Mouse (Mus musculus) embryo, embryonic 11.5 days (tissue): ENCODE data around the gene Pde7b.

Experiments used
- DNase-seq: peaks from one replicate; pipeline ENCODE4 v3.0.0-alpha.2; 2012; ENCODE audit warnings: low read depth, low spot score

Gene Pde7b

DNA sequence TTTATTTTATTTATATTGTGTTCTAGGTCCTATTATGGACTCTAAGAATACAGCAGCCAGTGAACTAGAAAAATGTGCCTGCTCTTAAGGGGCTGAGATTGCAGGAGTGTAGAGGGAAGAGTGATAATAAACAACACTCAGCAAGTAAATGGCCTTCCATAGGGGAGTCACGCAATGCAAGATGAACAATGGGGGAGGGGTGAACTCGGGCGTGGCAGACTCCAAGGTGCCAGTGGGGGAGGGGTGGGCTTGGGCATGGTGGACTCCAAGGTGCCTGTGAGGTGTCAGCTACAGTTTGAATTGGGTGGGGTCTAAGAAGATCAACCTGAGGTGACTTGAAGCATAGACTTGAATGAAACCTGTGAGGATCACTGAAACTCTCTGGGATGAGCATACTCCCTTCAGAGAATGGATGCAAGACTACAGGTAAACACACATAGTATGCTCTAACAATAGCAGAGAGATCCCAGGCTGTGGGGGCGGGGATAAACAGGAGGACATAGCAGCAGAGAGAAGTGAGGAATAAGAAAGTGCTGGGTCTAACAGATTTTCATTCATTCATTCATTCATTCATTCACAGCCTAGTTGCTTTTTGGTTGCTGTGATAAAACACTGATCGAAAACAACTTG, 230.9 kb downstream of the Pde7b start:
- DNase-seq: no peak

DNA sequence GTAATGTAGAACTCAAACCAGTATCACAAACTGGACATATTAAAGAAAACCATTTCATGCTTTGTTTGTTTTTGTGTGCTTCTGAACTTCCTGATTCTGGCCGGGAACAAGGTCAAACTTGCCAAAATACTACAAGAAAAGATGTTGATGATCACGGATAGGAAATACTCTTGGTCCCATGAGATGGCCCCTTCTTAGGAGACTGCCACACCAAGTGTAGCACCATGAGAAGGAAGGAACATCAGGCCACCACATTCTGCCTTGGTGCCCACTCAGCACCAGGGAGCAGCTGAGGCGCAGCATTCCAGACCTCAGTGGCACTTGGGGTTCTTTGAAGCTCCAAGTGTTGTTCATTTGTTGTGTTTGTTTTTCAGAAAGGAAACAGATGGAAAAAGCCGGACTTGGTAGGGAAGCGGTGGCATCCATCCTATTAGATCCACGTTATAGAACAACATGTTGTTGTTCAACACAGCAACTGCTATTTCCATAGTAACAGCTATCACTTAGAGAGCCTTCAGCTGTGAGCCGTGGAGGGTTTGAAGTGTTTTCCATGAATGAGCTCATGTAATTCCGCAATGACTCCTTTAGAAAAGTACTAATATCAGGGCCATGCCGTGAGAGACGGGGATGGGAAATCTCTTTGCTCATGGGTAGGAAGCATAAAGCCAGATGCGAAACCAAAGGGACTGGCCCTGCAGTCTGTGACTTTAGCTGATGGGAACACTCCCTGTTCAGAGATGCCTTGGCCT, 232.5 kb downstream of the Pde7b start:
- no peak for DNase-seq

DNA sequence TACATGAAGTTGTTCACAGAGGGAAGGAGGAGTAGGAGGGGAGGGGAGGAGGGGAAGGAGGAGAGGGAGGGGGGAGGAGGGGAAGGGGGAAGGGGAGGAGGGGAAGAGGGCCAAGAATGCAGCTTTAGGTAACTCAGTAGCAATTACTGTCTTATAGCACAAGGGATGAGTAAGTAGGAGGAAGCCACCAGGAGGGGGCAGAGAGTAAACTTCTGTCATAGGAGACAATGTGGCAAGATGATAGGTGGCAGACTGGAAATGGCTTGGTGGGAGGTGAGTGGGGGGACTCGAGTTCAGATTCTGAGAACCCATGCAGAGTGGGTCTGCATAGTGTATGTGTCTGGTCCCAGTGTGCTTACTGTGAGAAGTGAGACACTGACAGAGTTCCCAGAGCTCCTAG, 234.1 kb downstream of the Pde7b start:
- DNase-seq: no peak

DNA sequence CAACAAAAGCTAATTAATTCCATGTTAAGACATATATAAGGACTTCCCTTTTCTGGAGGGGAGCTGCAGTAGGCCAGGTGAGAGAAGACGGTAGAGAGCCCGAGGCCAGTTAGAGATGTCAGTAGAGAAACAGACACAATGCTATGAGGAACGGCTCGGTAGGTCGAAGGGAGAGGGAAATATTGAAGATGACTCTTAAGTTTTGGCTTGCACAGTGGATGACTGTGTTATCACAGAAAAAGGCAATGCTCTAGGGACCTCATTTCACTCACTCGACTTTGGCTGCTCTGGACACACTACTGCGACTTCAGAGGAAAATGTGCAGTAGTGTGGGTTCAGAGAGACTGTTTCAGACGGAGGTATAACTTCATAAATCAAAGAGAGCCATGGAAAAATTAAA, 234.6 kb downstream of the Pde7b start:
- no peak for DNase-seq

DNA sequence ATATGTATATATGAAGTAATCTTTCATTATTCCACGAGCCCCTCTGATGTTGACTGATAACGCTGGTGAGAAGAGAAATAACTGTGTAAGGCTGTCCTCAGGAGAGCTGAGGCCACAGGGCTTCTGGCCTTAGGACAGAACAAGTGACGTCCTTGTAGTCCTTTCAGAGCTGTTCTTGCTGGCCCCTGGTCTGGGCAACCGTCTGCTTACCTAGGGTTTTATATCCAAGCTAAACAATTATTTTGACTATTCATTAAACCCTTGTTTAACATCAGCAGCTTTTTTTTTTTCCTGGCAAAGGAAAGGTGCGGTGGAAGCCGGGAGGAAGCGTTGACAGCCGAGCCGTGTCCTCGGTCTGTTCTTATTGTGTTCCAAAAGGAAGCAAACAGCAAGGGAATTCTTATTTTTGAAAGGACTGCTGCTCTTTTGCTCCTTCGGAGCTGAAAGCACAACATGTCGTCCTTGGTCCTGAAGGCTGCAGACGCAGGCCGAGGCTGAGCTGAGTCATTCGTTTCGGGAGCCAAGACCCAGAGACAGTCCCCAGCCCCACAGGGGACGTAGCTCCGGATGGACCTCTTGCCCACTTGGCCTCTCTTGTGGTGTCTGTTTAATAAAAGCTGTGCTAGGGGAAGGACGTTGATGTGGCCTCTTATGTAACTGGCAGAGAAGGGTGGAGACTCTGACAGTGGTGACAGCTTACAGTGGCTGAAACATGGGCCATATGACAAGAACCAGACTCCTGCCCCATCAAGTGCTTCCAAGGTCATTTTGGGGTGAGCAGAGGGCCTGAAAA, 238.2 kb downstream of the Pde7b start:
- DNase-seq: no peak

DNA sequence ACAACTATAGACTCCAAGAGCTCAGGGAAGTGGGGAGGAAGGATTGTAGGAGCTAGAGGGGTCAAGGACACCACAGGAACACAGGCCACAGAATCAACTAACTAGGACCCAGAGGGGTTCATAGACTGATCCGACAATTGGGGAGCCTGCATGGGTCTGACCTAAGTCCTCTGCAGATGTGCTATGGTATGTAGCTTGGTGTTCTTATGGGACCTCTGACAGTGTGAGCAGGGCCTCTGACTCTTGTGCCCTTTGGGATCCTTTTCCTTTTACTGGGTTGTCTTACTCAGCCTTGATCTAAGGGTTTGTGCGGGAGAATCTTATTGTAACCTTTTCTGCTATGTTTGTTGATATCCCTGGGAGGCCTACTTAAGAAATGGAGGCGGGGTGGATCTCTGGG, 239.1 kb downstream of the Pde7b start:
- DNase-seq: no peak

DNA sequence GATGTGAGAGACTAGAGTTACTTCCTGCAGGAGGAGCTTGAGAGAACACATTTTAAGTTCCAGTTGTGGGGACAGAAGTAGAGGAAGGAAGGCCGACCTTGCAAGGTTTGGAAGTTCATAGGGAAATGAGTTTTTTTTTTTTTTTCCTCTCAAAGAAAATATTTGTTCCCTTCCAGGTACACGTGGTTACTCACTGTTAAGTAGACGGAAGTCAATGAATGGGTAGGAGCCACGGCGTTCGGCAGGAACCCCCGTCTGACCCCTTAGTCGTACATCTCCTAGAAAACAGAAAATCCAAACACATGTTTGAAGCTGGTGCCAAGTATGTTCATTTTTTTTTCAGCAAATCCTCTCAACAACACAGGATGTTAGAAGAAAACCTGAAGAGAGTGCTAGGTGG, 245.4 kb downstream of the Pde7b start:
- no peak for DNase-seq

DNA sequence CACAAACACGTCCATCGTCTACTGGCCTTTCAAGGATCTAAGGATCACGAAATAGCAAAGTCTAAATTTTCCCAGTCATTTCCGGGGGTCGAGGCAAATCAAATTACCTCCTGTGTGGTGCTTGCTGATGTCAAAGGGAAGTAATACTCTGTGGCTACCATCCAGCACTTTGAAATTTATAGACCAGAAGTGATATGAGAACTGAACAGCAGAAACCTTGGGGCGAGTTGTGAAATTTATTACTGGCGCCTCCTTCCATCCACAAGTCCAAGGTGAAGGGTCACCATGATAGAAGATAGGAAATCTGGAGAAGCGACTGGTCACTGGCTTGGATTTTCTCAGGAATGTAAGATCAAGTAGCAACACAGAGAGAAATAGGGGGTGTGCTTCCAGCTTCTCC, 246.4 kb downstream of the Pde7b start:
- DNase-seq: no peak

DNA sequence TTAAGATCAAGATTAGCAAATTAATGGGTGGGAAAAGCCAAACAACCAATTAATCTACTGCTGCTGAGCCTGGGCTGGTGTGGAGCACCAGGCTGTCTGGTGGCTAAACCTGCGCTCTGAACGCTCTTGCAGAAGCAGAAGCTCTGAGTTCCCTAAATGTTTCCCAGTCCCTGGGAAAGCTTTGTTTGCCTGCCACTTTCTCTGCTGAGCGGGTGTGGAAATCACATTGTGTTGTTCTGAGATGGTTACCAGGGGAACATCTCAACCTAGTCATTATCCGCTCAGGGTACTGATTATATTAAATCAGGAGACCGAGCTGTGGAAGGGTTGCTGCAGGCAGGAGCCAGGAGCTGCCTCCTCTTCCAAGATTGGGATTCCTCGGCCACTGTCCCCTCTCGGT, 250.0 kb downstream of the Pde7b start:
- no peak for DNase-seq

DNA sequence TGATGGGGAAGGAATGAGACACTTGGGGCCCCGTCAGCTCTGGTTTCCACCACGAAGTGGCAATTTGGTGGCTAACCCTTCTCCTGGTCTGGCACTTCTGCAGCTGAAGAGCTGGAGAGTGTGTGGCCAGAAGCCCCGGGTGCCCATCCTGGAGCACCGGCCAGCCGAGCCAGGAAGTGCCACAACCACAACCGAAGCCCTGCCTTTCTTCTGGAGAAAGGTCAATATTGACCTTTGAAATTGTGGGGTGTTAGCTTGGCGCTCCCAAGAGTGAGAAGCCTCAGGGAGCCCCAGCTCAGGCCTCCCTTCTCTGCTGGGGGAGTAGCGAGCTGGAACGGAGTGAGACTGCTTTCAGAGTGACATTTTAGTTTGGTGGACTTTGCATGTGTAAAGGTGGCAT, 250.8 kb downstream of the Pde7b start:
- no peak for DNase-seq

DNA sequence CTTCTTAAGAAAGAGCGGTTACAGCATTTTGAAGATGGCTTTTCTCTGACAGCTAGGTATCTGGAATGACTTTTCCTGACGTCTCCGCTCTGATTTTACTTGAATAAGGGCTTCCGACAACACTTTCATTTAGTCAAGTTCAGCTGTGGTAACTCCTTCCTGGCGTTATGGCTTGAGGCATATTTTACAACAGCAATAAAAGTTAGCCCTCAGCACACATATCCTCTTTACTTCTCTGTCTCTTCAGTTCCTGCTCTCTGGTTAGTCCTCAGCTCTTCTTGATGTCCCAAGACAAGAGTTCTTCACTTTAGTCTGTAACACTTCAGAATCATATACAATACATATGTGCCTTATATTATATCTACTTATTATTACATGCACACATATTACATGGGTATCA, 251.4 kb downstream of the Pde7b start:
- DNase-seq: no peak

DNA sequence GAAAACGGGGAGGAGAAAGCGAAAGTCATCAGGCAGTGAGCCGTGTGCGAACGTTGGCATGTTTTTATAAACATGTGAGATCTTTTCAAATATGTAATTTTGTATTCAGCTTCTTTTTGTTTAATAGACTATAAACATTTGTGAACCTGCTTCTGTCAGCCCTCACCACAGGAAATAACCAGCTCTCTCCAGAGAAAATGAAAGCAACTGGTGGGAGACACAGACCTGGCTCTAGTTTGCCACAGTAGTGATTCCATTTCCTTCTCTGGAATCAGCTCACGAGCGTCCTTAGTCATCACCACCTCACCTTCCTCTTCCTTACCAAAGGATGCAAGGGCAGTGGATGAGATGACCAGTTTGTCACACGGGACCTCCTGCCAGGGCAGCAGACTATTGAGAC, 252.9 kb downstream of the Pde7b start:
- DNase-seq: no peak

DNA sequence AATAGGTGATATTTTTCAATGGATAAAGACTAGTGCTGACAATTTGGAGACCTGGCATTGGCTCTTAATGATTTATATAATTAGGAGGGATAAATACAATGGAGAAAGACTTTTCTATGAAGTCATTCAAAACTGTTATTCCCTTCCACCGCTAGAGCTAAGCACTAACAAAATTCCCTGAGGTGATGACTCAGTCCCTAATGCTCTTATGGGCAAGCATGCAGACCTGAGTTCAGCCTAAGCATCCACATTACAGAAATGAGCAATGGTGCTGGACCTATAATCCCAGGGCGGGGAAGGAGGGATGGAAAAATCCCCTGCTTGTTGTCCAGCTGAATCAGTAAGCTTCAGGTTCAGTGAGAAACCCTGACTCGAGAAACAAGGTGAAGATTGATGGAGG, 260.2 kb downstream of the Pde7b start:
- DNase-seq: no peak

DNA sequence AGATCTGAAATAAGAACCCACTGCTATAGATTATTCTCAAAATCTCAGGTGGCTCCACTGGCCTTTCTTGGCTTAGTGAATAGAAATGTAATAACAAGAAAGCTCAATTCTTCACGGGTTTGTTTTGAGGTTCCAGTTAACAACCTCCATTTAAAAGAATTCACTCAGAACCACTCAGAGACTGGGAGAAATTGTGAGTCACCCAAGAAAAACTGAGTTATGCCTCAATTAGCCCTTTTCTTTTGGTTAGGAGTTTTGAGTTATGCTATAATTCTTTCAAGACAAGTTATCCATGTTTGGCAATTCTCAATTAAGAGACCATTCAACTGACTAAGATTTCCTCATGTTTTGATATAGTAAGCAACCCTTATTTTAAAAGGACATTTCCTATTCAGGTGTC, 260.9 kb downstream of the Pde7b start:
- no peak for DNase-seq

DNA sequence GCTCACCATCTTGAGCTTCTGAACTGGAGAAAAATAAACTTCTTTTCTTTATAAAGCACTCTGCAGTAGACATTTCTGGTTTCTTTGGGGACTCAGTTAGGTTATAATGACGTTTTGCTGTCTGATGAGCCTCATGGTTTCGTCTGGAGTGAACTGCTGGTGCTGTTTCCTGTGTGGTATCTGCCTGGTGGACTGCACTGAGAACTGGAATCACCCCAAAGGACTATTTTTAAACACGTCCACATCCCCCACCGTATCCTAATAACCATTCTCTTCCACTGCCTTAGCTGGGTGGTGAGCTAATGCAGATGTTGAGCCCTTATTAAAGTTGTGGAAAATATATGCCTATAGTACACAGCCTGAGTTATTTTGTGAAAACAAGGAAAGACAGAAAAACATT, 262.3 kb downstream of the Pde7b start:
- no peak for DNase-seq

DNA sequence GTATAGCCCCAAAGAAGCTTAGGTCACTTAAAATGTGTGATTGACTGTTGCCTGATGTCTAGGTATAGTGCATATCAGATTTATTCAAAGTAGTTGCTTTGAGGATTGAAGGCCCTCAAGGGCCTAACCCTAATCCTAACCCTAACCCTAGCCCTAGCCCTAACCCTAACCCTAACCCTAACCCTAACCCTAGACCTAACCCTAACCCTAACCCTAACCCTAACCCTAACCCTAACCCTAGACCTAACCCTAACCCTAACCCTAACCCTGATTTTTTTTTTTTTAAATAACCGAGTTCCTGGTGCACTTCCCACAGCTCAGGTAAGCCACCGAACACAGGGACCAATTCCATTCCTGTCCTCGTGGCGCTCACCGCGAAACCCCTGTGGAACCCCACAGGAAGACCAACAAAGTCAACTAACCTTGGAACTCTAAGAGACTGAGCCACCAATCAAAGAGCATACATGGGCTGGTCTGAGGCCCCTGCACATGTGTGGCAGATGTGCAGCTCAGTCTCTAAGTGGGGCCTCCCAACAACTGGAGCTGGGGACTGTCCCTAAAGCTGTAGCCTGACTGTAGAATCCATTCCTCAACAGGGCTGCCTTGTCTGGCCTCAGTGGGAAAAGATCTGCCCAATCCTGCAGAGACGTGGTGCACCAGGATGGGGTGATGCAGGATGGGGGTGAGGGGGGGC, 265.1 kb downstream of the Pde7b start:
- DNase-seq: no peak

DNA sequence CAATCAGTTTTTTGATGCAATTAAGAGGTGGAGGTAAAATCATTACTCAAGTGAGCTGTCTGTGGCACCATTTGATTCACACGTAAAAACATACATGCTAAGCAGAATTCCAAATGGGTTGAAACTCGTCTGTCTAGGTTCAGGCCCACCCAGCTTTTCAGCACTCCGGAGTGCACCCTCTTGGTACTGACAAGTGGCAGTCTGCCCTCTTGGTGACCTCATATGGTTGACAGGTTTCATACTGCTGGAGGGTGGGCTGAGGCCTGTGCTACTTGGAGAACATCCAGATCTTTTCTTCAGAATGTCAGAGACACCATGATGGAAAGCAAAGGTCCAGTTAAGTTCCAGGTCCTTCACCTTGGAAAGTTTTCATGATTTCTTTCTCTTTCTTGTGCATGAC, 265.7 kb downstream of the Pde7b start:
- no peak for DNase-seq

DNA sequence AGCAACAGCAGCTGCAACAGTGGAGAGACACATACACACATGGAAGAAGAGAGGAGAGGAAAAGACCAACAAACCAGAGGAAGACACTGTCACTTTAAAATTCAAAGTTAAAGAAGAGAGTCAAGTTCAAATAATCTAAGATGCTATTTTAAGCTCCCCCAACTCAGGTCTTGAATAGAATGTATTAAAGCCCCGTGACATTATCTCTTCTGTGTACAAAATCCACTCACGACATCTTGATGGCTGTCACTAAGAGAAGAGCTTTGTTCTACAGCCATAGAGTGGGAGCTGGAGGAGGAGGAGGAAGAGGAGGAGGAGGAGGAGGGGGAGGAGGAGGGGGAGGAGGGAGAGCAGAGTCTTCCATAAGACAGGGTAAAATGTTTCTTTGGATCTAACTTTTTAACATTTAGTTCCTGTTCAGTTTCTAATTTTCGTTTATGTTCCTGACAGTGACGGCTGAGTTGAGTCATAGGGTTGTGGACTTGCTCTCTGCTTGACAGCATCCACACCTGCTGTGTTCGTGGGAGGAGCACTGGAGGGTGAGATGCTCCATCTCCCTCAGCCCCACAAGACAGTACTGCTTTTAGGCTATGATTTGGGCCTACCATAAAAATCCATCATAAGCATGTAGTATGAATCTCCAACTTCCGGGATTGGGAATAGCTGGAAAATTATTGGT, 270.4 kb downstream of the Pde7b start:
- DNase-seq: no peak

DNA sequence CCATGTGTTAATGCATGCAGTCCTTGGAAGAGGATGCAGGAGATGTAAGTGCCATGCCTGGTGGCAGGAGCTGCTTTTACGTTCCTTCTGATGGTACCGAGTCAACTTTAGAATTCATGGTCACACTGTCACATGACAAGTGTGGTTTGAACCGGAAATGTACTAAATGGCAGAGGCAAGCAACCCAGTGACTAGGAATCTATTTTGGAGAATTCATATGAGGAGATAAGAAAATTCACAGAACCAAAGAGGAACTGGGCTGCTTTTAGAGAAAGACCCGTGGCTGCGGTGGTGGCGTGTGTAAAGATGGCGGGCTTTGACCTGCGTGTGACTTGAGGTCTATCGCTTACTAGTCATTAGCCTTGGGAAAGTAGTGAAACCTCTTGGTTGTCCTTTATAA, 287.4 kb downstream of the Pde7b start:
- no peak for DNase-seq

DNA sequence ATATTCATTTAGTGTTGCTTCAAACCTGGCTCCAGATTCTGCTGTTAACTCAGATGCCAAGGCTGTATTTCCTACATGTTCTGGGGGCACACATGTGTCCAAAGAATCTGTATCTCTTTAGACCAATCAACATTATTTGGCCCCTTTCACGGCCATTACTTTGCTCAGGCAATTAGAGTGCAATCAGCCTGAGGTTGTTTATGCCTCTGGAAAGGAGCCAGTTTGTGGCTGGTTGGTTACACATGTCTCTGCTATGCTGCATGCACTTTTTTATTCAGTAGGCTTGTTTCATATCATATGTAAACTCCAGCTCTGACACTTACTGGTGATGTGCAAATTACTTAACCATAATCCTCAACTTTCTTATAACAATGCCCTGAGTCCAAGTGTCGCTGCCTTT, 287.9 kb downstream of the Pde7b start:
- no peak for DNase-seq

DNA sequence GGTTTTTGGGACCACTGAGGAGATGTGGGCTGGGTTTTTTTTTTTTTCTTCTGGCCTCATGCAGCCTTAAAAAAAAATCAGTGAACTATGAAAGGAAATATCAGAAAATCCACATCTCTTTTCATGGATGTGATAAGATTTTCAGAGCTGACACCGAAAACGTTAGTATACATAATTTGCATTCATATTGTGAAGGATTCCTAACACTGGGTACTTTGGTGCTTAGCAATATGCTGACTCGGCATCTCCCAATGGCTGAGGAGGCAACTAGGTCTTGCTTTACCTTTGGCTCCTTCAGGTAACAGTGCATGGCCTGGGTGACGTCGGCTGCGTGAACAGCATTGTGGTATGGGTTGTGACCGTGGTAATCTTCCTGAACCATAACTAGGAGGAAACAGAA, 289.0 kb downstream of the Pde7b start:
- DNase-seq: no peak

DNA sequence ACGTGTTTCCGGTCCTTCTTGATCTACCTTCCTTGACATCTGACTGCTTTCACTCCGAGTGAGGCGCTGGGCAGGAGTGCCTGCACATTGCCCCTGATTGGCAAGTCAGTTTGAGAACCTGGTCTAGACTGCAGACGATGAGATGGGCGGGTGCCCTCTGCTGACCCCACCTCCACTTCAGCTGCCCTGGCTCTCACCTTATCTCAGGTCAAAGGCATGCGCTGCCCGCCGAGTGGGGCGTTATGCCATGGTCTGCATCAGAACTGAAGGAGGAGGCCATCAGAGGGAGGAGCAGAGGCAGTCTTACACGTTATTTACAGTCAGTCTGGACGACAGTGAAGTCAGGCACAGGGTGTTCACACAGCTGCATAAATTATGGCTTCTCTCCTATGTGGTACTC, 293.5 kb downstream of the Pde7b start:
- DNase-seq: no peak
